Mouse (Mus musculus) mature B cell (primary cell): Measurements from ENCODE around the gene Rrad.

ENCODE experiments used
- in situ Hi-C: fragments of 300-500 bp; cut with MboI; formaldehyde crosslinking; loops from 2 replicates; pipeline ENCODE4 v1.14.3; 2019

Rrad gene

DNA sequence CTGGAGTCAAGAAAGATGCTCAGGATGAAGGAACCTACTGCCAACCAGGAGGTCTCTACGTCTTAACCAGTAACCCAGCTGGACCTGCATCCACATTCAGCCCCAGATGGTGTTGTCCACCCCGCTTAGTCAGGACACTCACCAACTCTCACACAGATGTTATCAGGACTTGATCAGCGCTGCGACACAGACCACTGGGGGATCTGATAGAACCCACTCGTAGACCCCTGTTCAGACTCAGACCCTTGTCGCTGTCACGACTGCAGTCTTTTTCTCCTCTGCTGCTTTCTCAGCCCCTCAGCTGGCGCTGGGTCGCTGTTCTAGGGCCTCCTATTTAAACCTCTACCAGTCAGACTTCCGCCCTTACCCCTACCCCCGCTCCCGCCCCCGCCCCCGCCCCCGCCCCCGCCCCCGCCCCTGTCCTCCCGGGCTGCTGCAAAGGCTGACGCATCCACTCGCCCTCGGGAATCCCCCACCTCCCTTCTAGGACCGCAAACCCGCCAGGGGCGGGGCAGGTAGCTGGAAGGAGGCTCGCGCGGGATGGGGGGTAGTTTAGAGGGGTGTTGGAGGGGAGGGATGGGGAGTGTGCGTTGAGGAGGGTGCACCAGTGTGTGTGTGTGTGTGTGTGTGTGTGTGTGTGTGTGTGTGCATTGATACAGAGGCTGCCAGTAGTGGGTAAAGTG lies at the start of gene Rrad:
Rrad (minus strand) TSS at position 347 of the 683 bp plus-strand sequence.
- in situ Hi-C loops: loop anchor here (25.0 kb wide), 1 partner anchor 631 kb away; the partner anchor contains the start of genes B3gnt9, Fbxl8, Hsf4 and Tradd

DNA sequence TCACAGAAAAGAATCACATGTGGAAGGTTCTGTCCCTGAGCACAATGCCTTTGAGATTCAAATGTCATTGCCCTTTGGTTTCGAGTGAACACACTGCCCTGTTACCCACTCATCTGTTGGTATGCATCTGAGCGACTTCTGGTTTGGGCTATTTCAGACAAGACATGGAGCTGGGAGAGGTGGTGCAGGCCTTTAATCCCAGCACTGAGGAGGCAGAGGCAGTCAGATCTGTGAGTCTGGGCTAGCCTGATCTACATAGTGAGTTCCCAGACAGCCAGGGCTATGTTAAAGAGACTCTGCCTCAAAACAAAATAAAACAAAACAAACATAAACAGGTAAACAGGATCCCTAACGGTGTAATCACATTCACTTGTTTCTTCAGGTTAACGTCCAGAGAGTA lies 24.5 kb upstream of the Rrad start:
- in situ Hi-C loops: no loop called here

DNA sequence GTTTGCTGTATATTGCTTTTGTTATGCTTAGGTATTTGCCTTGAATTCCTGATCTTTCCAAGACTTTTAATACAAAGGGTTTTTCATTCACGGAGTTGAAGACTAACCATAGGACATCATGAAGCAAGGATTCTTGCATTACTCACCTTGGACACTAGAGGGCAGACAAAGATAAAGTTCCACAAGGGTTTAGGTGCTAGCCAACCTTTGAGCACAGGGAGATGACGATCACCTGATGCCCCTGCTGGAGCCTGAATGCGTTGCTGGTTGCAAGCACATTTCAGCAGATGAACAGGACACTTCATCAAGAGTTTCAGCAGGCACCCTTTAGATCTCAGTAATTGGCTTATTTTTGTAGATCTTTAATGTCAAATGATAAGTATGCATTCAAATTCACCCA lies 23.9 kb upstream of the Rrad start:
- in situ Hi-C loops: no loop called here

DNA sequence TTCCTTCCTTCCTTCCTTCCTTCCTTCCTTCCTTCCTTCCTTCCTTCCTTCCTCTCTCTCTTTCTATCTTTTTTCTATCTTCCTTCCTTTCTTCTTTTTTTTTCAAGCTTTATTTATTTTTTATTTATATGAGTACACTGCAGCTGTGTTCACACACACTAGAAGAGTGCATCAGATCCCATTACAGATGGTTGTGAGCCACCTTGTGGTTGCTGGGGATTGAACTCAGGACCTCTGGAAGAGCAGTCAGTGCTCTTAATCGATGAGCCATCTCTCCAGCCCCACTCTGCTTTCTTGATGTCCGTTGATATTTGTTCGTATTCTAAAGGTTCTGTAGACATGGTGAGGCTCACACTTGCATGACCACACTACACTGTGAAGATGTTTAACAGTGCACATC lies 13.1 kb upstream of the Rrad start:
- in situ Hi-C loops: loop anchor here (25.0 kb wide), 1 partner anchor 618 kb away; the partner anchor contains the start of genes B3gnt9, Fbxl8, Hsf4 and Tradd

DNA sequence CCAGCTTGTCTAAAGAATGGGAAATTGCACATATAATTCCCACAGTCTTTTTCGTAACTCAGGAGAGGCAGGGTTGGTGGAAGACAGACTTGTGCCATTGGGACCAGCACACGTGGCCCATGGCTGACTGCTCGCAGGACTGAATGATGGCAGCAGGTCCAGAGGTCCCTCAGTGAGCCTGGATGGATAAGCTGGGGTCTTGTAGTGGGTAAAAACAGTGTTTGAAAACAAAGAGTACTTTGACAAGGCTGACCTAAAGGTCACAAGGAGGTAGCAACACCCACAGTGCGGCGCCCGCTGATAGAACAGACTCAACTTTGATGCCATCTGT lies 11.2 kb upstream of the Rrad start:
- in situ Hi-C loops: loop anchor here (25.0 kb wide), 1 partner anchor 620 kb away; the partner anchor contains the start of genes B3gnt9, Fbxl8, Hsf4 and Tradd

DNA sequence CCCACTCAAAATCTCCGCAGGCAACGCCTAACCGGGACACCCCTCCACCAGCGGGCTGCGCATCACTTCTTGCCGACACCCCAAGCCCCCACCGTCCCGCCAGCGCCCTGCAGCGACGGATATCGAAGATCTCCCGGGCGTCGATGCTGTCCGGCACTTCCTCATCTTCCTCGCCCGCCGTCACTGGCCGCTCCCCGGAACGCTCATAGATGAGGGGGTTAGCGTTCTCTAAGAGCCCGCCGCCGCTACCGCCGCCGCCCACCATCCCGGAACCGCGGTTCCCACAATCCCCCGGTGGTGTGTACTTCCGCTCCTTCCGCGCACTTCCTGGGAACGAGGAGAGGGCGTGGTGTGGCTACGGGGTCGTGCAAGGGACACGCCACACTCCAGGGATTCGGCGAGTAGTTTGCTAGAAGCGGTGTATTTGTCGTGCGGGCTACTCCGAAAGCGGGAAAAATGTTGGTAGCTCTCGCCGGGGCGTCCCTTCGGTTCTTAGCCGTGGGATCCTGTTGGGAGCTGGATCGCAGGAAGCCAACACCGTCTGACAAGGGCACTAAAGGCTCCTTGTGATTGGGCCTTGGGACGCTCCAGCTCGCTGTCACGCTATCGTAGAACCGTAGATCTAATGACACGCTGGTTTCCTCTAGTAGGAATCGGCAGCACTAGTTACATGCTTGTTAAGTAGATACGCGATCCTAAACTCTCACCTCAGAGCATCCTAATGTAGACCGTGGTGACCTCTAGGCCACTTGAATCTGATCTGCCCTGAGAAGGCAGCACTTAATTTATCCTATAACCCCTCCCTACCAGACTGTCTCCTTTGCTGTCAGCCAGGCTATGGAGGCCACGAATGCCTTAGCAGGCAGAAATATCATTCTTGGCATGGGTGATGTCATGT lies 10.5 kb upstream of the Rrad start, which contains the start of gene Ciao2b:
Ciao2b (minus strand) TSS at position 540 of the 898 bp plus-strand sequence.
- in situ Hi-C loops: loop anchor here (25.0 kb wide), 1 partner anchor 621 kb away; the partner anchor contains the start of genes B3gnt9, Fbxl8, Hsf4 and Tradd

DNA sequence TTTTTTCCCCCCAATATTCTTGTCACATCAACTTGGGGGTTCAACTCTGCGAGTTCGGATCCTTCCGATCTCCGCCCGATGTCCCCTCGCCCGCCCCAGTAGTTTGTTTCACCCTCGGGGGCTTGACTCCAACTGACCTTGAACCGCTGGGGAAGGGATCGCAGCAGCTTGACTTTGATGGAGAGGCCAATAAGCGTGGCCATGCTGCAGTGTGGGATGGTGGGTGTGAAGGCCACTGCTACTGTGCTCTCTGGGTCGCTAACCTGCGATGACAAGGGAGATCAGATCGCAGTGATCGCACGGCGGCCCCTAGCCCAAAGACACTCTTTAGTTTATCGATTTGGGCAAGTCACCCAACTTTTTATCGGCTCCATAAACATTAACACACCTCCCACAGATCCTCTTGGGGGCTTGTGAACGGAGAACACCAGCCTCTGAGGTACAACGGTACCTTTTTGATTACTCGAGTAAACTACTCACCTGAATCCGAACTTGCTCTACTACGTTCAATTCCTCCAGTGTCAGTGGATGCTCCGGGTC lies 9.8 kb upstream of the Rrad start:
- in situ Hi-C loops: loop anchor here (25.0 kb wide), 1 partner anchor 621 kb away; the partner anchor contains the start of genes B3gnt9, Fbxl8, Hsf4 and Tradd

DNA sequence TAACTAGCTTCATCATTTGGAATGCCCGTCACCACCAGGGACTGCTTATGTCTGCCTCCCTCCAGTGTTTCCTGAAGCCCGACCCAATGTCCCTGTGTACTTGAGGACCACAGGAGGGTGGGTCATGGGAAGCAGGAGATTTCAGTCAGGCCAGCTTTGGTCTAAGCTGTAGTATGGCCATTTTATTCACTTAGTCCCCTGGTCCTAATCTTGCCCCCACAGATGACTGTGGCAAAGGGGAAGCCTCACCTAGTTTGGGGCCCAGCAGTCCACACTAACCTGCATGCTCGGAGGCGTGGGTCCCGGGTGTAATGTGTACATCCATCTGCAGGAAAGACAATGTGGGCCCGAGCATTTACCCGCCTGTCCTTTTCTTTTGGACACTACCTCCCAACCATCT lies 9.1 kb upstream of the Rrad start:
- in situ Hi-C loops: loop anchor here (25.0 kb wide), 1 partner anchor 622 kb away; the partner anchor contains the start of genes B3gnt9, Fbxl8, Hsf4 and Tradd

DNA sequence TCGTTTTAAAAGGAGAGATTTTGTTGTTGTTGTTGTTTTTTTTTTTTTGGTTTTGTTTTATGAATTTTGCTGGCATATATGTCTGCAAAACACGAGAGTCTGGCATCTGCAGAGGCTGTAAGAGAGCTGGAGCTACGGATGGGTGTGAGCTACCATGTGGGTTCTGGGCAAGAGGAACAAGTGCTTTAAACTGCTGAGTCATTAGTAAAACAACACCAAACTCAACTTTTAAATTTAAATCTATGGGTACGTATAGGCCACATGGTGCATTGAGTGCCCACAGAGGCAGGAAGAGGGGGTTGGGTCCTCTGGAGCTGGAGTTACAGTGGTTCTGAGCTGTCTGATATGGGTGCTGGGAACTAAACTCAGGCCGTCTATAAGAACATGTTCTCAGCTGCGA lies 6.9 kb upstream of the Rrad start:
- in situ Hi-C loops: loop anchor here (25.0 kb wide), 1 partner anchor 624 kb away; the partner anchor contains the start of genes B3gnt9, Fbxl8, Hsf4 and Tradd

DNA sequence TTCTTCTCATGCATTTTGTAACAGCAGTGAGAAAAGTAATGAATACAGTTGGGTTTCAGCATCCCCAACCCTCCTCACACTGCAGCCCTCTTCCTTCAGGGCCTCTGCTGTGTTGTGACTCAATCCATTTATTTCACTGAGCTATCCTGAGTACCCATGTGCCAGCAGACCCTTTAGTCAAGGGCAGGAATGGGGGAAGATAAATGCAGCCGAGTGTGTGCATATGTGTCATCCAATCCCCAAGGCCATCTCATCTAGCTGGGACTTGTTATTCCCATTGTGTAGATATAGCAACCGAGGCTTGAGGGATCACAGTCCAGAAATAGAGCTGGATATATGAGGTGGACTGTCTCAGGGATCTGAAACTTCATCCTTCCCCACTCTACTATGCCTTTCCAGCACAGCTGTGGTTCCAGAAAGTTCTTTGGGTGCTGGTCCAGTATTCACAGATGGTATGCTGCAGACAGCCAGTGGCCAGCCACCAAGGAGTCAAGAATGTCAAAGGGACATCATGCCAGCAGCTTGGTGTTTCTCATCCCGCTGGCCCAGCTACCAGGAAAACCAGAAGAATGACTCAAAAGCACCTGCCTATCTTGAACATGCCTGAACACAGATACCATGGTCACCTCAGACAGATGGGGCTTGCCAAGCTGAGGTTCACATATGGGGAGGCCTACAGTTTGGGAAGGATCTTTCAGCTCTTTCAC lies 4.0 kb upstream of the Rrad start:
- in situ Hi-C loops: loop anchor here (25.0 kb wide), 1 partner anchor 627 kb away; the partner anchor contains the start of genes B3gnt9, Fbxl8, Hsf4 and Tradd

DNA sequence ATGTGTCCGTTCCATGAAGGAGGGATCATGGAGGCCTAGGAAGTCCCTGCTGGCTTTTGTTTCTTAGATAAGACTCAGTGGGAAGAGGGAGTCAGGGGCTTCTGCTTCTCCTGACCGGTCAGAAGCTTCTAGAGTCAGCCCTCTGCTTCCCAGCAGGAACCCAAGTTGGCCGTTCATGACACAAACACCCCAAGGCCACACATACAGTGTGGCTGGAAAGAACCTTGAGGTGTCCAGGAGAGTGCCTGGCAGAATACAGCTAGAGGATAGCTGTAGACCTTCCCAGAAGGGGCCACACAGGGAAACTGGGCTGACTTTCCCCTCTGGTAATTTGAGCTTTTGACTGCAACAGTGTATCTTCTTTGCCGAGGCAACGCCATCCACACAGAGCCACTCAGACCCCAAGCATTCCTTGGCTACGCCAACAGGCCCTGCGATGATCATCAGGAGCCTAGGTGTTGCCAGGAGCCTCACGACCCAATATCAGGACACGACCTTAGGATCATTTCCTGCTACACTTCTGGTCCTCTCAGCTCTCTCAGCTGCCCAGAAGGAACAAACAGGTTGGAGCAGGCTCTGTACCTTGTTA lies 2.1 kb upstream of the Rrad start:
- in situ Hi-C loops: loop anchor here (25.0 kb wide), 1 partner anchor 629 kb away; the partner anchor contains the start of genes B3gnt9, Fbxl8, Hsf4 and Tradd

DNA sequence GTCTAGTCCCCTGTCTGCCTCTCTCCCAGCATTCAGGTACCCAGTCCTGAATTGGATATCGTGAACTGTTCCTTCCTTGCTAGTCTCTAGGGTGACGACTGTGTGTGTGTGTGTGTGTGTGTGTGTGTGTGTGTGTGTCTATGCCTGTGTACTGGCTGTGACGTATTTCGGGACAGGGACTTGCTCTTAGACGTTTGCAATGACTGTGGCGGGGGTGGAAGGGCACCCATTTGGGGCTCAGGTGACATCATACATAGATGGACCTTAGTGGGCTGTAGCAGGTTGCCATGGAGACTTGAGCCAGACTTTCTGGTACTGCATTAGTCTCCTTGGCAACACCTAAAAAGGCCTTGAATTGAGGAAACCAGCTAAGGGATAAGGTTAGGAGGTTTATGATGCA lies 1.4 kb upstream of the Rrad start:
- in situ Hi-C loops: loop anchor here (25.0 kb wide), 1 partner anchor 630 kb away; the partner anchor contains the start of genes B3gnt9, Fbxl8, Hsf4 and Tradd

DNA sequence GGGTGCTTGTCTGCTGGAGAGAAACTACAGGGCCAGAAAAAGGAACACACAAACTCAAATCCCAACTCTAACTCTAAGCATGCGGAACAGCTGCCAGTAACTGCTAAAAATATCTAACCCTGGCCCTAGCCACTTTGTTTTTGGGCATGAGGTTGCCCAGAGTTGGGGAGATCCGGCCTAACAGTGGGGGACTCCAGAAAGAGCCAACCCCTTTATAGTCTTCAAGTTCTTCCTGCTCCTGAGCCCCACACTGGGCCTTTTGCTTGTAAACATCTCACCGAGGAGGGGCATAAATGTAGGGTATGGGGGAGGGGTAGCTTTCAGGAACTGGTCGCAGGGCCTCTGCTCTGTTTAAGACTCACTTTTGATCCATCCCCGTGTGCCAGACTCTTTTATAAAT lies 848 bp upstream of the Rrad start:
- in situ Hi-C loops: loop anchor here (25.0 kb wide), 1 partner anchor 630 kb away; the partner anchor contains the start of genes B3gnt9, Fbxl8, Hsf4 and Tradd

DNA sequence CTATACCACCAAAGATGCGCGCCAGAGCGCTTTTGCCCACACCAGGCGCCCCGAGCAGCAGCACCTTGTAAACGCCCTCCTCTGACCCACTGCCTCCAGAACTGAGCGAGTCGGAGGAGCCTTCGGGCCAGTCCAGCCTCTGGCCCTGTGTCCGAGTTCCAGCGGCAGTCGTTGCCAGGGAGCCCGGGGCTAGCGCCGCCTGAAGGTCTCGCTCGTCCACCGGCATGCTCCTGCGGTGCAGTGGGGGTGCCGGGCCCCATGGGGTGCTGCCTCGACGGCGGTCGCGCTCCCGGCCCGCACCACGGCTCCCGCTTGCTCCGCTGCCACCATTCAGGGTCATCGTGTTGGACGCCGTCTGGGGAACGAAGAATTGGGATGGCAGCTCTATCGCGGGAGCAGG lies 553 bp downstream of the Rrad start:
- in situ Hi-C loops: loop anchor here (25.0 kb wide), 1 partner anchor 632 kb away; the partner anchor contains the start of genes B3gnt9, Fbxl8, Hsf4 and Tradd

DNA sequence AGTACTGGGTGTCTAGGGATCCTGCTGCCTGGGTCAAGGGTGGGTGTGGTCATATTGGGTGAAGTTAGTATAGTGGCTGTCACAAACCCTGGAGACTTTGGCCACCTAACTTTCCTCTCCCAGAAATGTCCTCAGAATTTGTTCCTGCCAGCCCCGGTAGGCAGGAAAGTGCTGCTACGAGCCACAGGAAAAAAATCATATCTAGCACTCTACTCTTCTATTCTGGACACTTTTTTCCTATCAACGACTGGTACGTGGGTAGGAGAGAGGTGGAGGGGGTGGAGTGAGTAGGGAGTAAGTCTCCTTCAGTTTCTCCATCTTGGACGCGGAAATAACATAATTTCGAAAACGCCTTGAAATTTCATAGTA lies 1.0 kb downstream of the Rrad start:
- in situ Hi-C loops: loop anchor here (25.0 kb wide), 1 partner anchor 632 kb away; the partner anchor contains the start of genes B3gnt9, Fbxl8, Hsf4 and Tradd

DNA sequence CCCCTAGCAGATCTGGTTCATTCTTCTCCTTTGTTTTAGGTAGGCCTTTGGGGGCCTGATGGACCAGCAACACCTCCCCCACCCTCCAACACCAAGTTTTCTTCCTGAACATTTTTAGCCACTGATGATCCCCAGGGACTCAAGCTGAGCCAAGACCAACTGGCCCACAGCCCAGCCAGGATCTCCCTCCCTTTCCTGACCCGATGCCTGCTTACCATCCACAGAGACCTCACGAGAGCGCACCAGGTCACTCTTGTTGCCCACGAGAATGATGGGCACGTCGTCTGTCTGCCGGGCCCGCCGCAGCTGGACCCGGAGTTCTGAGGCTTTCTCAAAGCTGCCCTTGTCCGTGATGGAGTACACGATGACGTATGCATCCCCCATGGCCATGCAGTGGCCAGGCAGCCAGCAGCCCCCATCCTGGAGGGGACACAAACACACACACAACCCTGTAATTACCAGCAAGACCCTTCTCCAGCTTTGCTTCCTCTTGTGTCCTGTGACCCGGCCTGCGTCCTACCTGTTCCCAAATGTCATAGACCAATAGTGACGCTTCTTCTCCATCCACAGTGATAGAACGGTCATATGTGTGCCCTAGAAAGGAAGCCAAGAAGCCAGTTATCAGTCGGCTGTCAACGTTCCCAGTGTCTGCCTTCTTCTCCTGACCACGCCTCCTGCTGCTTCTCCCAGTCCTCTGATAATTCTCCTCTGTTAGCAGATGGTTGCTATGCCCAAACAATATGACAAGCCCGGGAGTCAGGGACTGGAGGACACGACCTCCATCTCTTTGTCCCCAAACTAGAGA lies 1.6 kb downstream of the Rrad start:
- in situ Hi-C loops: loop anchor here (25.0 kb wide), 1 partner anchor 633 kb away; the partner anchor contains the start of genes B3gnt9, Fbxl8, Hsf4 and Tradd

DNA sequence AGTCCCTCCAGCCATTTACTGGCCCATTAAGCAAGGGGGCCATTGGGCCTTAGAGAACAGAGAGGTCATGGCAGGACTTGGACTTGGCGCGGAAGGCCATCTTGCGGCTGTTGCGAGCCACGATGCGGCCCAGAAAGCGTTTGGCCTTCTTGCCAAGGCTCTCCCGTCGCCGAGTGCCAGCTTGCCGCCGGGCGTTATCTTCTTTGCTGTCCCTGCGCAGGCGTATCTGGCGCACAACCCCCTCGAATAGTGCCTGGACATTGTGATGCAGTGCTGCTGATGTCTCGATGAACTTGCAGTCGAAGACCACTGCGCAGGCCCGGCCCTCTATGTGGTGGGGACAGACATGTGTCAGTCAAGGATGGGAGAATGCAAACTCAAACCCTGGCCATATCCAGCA lies 2.7 kb downstream of the Rrad start:
- in situ Hi-C loops: loop anchor here (25.0 kb wide), 1 partner anchor 634 kb away; the partner anchor contains the start of genes B3gnt9, Fbxl8, Hsf4 and Tradd

DNA sequence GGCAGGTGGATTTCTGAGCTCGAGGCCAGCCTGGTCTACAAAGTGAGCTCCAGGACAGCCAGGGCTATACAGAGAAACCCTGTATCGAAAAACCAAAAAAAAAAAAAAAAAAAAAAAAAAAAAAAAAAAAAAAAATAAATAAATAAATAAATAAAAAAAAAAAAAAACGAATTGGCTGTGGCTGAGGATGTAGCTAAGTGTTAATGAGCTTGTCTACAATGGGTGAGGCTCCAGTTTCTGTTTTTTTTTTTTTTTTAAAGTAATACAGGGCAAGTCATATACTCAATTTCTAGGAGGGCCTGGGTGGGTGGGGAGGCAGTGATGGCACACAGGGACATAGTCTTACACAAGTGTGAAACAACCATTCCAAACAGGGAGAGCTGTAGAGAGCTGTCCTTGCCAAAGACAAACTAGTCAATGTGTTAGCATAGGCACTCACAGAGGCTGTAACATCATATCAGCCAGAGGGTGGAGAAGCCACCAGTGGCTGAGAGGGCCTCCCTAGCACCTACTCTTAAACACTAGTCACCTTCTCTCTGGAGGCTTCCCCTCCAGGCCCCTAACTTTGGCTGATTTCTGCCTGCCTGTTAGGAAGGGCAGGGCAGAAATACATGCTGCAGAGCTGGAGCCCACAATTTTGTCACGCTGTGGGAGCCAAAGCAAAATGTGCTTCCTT lies 3.9 kb downstream of the Rrad start:
- in situ Hi-C loops: loop anchor here (25.0 kb wide), 1 partner anchor 635 kb away; the partner anchor contains the start of genes B3gnt9, Fbxl8, Hsf4 and Tradd

DNA sequence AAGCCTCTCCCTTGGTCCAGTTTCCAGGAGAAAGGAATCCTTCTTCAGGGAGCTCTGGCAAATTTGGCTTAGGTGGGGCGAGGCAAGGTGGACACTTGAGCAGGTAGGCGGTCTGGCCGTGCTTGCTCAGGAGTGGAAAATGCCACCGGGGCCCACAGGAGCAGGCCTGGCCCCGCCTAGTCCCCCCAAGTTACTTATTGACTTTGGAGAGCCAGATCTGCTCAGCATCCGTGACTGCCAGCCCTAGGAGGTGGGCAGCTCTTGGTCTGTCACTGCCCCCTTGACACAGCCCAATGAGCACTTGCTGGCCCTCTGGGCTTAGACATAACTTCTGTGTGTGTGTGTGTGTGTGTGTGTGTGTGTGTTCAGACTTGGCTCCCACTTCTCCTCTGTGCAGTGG lies 7.0 kb downstream of the Rrad start, which contains the start of gene Cdh16:
Cdh16 (minus strand) TSS at position 236 of the 400 bp plus-strand sequence.
- in situ Hi-C loops: no loop called here
